In genomic region chr7:143977491-143977830, GRCm38 (mm10) we compare ENCODE assay signal across 9 mouse cellular contexts. TPM values are rescaled to one million over a fixed set of nuclear protein-coding genes. Genes with fewer than 3 reads are reported as not detected.
DNase-seq lines count a peak whose midpoint lies in the region; ATAC-seq and TF ChIP-seq lines count a peak whose summit lies in the region.
"Had no signal": no experiment of that assay in that cellular context is flagged by ENCODE, and none has a peak within 500 bp of the region (broad histone marks: within the 10 kb centered on the region; RNA-seq: fewer than 3 reads in every experiment).

No protein-coding gene starts in this region.

- ATAC-seq in embryonic facial prominence, embryonic 15.5 days (ENCODE audit: insufficient number of reproducible peaks, low FRiP score, low TSS enrichment, low read depth): no peak
- no peak for ATAC-seq in neural tube, embryonic 12.5 days (ENCODE audit: low FRiP score, low read depth)

- TF ChIP-seq CTCF in kidney, adult 2 months (conservative IDR thresholded peaks at IDR 0.05; ENCODE audit: insufficient read depth, insufficient read length, low read depth, low read length): no peak

- peaks cover 21% of the 10 kb centered on the region for H3K4me1 ChIP-seq in kidney, adult 2 months (ENCODE audit: control insufficient read depth, insufficient read depth, low read length)
- peaks cover 19% of the 10 kb centered on the region for H3K4me1 ChIP-seq in embryonic facial prominence, embryonic 15.5 days
- peaks cover 21% of the 10 kb centered on the region for H3K4me1 ChIP-seq in limb, embryonic 10.5 days
- peaks cover 17% of the 10 kb centered on the region for H3K4me1 ChIP-seq in neural tube, embryonic 12.5 days

- peak; percentile 72 for DNase-seq in kidney, adult 2 months
- DNase-seq in kidney, adult 18-20 months: no peak
- no peak for DNase-seq in limb, embryonic 10.5 days (ENCODE audit: low spot score)
- DNase-seq in thymus, postnatal 36 days: no peak
- DNase-seq in cerebellum, postnatal 36 days: no peak
- no peak for DNase-seq in adrenal gland, adult 18-20 months (ENCODE audit: low spot score in 2 of 2)

- H3K4me2 ChIP-seq in embryonic facial prominence, embryonic 15.5 days (replicated peaks): peak overlapping the region; percentile 88
- peak overlapping the region; percentile 97 for H3K4me2 ChIP-seq in neural tube, embryonic 12.5 days (replicated peaks)

- peak overlapping the region; percentile 47 for H3K27ac ChIP-seq in kidney, adult 2 months (ENCODE audit: insufficient read depth, low read depth, low read length)
- no peak overlapping the region for H3K27ac ChIP-seq in embryonic facial prominence, embryonic 15.5 days (replicated peaks)
- no peak overlapping the region for H3K27ac ChIP-seq in limb, embryonic 10.5 days
- H3K27ac ChIP-seq in neural tube, embryonic 12.5 days: no peak overlapping the region

- no peak overlapping the region for H3K9ac ChIP-seq in embryonic facial prominence, embryonic 15.5 days
- no peak overlapping the region for H3K9ac ChIP-seq in neural tube, embryonic 12.5 days

- H3K9me3 ChIP-seq in embryonic facial prominence, embryonic 15.5 days (replicated peaks): no peaks in the 10 kb centered on the region
- H3K9me3 ChIP-seq in limb, embryonic 10.5 days (replicated peaks): no peaks in the 10 kb centered on the region
- no peaks in the 10 kb centered on the region for H3K9me3 ChIP-seq in neural tube, embryonic 12.5 days

- no peak for TF ChIP-seq POLR2A in kidney, adult 2 months (IDR thresholded peaks at IDR 0.05; ENCODE audit: low read depth, low read length)

- H3K27me3 ChIP-seq in kidney, adult 2 months (replicated peaks; ENCODE audit: control insufficient read depth, insufficient read depth, low read length): no peaks in the 10 kb centered on the region
- H3K27me3 ChIP-seq in embryonic facial prominence, embryonic 15.5 days: peaks cover 82% of the 10 kb centered on the region
- H3K27me3 ChIP-seq in limb, embryonic 10.5 days (ENCODE audit: low read depth, poor library complexity, severe bottlenecking): peaks cover 91% of the 10 kb centered on the region
- H3K27me3 ChIP-seq in neural tube, embryonic 12.5 days (replicated peaks): peaks cover 74% of the 10 kb centered on the region

- H3K36me3 ChIP-seq in kidney, adult 2 months (ENCODE audit: control insufficient read depth, insufficient read depth, low read length): no peaks in the 10 kb centered on the region
- H3K36me3 ChIP-seq in embryonic facial prominence, embryonic 15.5 days: no peaks in the 10 kb centered on the region
- H3K36me3 ChIP-seq in limb, embryonic 10.5 days: no peaks in the 10 kb centered on the region
- H3K36me3 ChIP-seq in neural tube, embryonic 12.5 days: no peaks in the 10 kb centered on the region

- peak overlapping the region; percentile 51 for H3K4me3 ChIP-seq in kidney, adult 2 months (ENCODE audit: insufficient read depth, low read depth, low read length)
- H3K4me3 ChIP-seq in embryonic facial prominence, embryonic 15.5 days (replicated peaks): peak overlapping the region; percentile 47
- peak overlapping the region; percentile 59 for H3K4me3 ChIP-seq in limb, embryonic 10.5 days
- peak overlapping the region; percentile 42; the same call in 1 of the 2 replicates for H3K4me3 ChIP-seq in neural tube, embryonic 12.5 days

- 5% methylated on average over 5 of the region's 5 CpGs for WGBS in kidney, adult 2 months
- WGBS in embryonic facial prominence, embryonic 15.5 days: 14% methylated on average over 5 of the region's 5 CpGs
- 20% methylated on average over 5 of the region's 5 CpGs for WGBS in limb, embryonic 10.5 days
- 15% methylated on average over 5 of the region's 5 CpGs for WGBS in neural tube, embryonic 12.5 days

RNA-seq across cellular contexts. Expression of gene Shank2, which starts 24.3 kb away (rescaled TPM):
- 16.1 and 17.1 TPM in 2 replicates for polyA plus RNA-seq in kidney, adult 2 months (2012; rRNA removed)
- polyA plus RNA-seq in embryonic facial prominence, embryonic 15.5 days (2015; fragmentation: Nextera tagmentation; extraction: Ambion mirVana): 1.1 and 1.2 TPM in 2 replicates
- polyA plus RNA-seq in limb, embryonic 10.5 days (2016; fragmentation: Nextera tagmentation; extraction: Ambion mirVana): 0.39 and 0.44 TPM in 2 replicates
- polyA plus RNA-seq in neural tube, embryonic 12.5 days (2016; fragmentation: Nextera tagmentation; extraction: Ambion mirVana): 3.3 and 3.9 TPM in 2 replicates
- 10 to 100 TPM in 1 of 2 experiments, 1 to 10 TPM in 1; 8.1 to 18.5 TPM for total RNA-seq in adrenal gland, adult 18-20 months (2021)
- total RNA-seq: CH12.LX had no signal
